Mouse (Mus musculus): Measurements from ENCODE around the gene Clk1. TPM values are rescaled to one million over a fixed set of nuclear protein-coding genes. Genes with fewer than 3 reads are reported as not detected.

Gene Clk1
- polyA plus RNA-seq, 1 experiment: 252 TPM

- 23% methylated on average over 10 of the region's 10 CpGs for WGBS
- no peak overlapping the region for H3K27ac ChIP-seq (ENCODE audit: insufficient read depth, low read length)
- no peaks in the 10 kb centered on the region for H3K27me3 ChIP-seq (ENCODE audit: control insufficient read depth, insufficient read depth, low read length)
- TF ChIP-seq POLR2A (IDR thresholded peaks at IDR 0.05; ENCODE audit: borderline replicate concordance, insufficient read depth, low read length) (no peak), CTCF (IDR thresholded peaks at IDR 0.05; ENCODE audit: borderline replicate concordance, insufficient read depth, low read depth, low read length) (no peak)
- DNase-seq: no peak
- H3K4me3 ChIP-seq (replicated peaks; ENCODE audit: insufficient read depth, low read depth, low read length): peak overlapping the region; percentile 44
- peaks cover 4% of the 10 kb centered on the region; the same call in 1 of the 2 replicates for H3K4me1 ChIP-seq (ENCODE audit: control insufficient read depth, insufficient read depth, low read length)
Measured at GRCm38 (mm10) chr1:58420032-58420431, 3.8 kb downstream of the Clk1 start.

- WGBS: 51% methylated on average over 2 of the region's 2 CpGs
- no peak for TF ChIP-seq CTCF (IDR thresholded peaks at IDR 0.05; ENCODE audit: borderline replicate concordance, insufficient read depth, low read depth, low read length)
- TF ChIP-seq POLR2A (IDR thresholded peaks at IDR 0.05; ENCODE audit: borderline replicate concordance, insufficient read depth, low read length): no peak
- no peak for DNase-seq
Measured at GRCm38 (mm10) chr1:58416048-58416447, 7.8 kb downstream of the Clk1 start.

GRCm38 (mm10) chr1:58415442-58415841 lies 8.4 kb downstream of the Clk1 start:
- no peak; the same call in 1 of the 2 replicates for TF ChIP-seq CTCF (IDR thresholded peaks at IDR 0.05; ENCODE audit: borderline replicate concordance, insufficient read depth, low read depth, low read length)
- no peak for TF ChIP-seq POLR2A (IDR thresholded peaks at IDR 0.05; ENCODE audit: borderline replicate concordance, insufficient read depth, low read length)
- no peak overlapping the region for H3K27ac ChIP-seq (ENCODE audit: insufficient read depth, low read length)
- H3K4me1 ChIP-seq (ENCODE audit: control insufficient read depth, insufficient read depth, low read length): peaks cover 4% of the 10 kb centered on the region; the same call in 1 of the 2 replicates
- DNase-seq: no peak
- H3K4me3 ChIP-seq (replicated peaks; ENCODE audit: insufficient read depth, low read depth, low read length): no peak overlapping the region
- WGBS: 23% methylated on average over 1 of the region's 1 CpGs
- no peaks in the 10 kb centered on the region for H3K27me3 ChIP-seq (ENCODE audit: control insufficient read depth, insufficient read depth, low read length)

More at GRCm38 (mm10) chr1:58416048-58416447, 7.8 kb downstream of the Clk1 start:
- H3K27me3 ChIP-seq (ENCODE audit: control insufficient read depth, insufficient read depth, low read length): no peaks in the 10 kb centered on the region
- no peak overlapping the region for H3K27ac ChIP-seq (ENCODE audit: insufficient read depth, low read length)
- no peak overlapping the region for H3K4me3 ChIP-seq (replicated peaks; ENCODE audit: insufficient read depth, low read depth, low read length)
- H3K4me1 ChIP-seq (ENCODE audit: control insufficient read depth, insufficient read depth, low read length): peaks cover 4% of the 10 kb centered on the region; the same call in 1 of the 2 replicates

GRCm38 (mm10) chr1:58410776-58411175 lies 13.1 kb downstream of the Clk1 start:
- WGBS: 86% methylated on average over 7 of the region's 7 CpGs

GRCm38 (mm10) chr1:58410198-58410588 lies 13.7 kb downstream of the Clk1 start:
- Histone ChIP-seq H3K4me1 (ENCODE audit: control insufficient read depth, insufficient read depth, low read length) (no peaks in the 10 kb centered on the region), H3K4me3 (replicated peaks; ENCODE audit: insufficient read depth, low read depth, low read length) (no peak overlapping the region), H3K27ac (ENCODE audit: insufficient read depth, low read length) (no peak overlapping the region), H3K27me3 (ENCODE audit: control insufficient read depth, insufficient read depth, low read length) (no peaks in the 10 kb centered on the region)
- 75% methylated on average over 3 of the region's 3 CpGs for WGBS
- TF ChIP-seq CTCF (IDR thresholded peaks at IDR 0.05; ENCODE audit: borderline replicate concordance, insufficient read depth, low read depth, low read length): no peak
- TF ChIP-seq POLR2A (IDR thresholded peaks at IDR 0.05; ENCODE audit: borderline replicate concordance, insufficient read depth, low read length): no peak
- DNase-seq: no peak

More at GRCm38 (mm10) chr1:58410776-58411175, 13.1 kb downstream of the Clk1 start:
- no peaks in the 10 kb centered on the region for H3K27me3 ChIP-seq (ENCODE audit: control insufficient read depth, insufficient read depth, low read length)
- DNase-seq: no peak
- H3K4me1 ChIP-seq (ENCODE audit: control insufficient read depth, insufficient read depth, low read length): no peaks in the 10 kb centered on the region; the same call in 1 of the 2 replicates
- TF ChIP-seq POLR2A (IDR thresholded peaks at IDR 0.05; ENCODE audit: borderline replicate concordance, insufficient read depth, low read length) (no peak), CTCF (IDR thresholded peaks at IDR 0.05; ENCODE audit: borderline replicate concordance, insufficient read depth, low read depth, low read length) (no peak)
- H3K4me3 ChIP-seq (replicated peaks; ENCODE audit: insufficient read depth, low read depth, low read length): no peak overlapping the region
- H3K27ac ChIP-seq (ENCODE audit: insufficient read depth, low read length): no peak overlapping the region

GRCm38 (mm10) chr1:58409553-58410197 lies 14.2 kb downstream of the Clk1 start:
- no peaks in the 10 kb centered on the region for H3K27me3 ChIP-seq (ENCODE audit: control insufficient read depth, insufficient read depth, low read length)
- no peak overlapping the region for H3K4me3 ChIP-seq (replicated peaks; ENCODE audit: insufficient read depth, low read depth, low read length)
- H3K4me1 ChIP-seq (ENCODE audit: control insufficient read depth, insufficient read depth, low read length): no peaks in the 10 kb centered on the region
- DNase-seq: no peak
- 76% methylated on average over 5 of the region's 5 CpGs for WGBS
- no peak for TF ChIP-seq POLR2A (IDR thresholded peaks at IDR 0.05; ENCODE audit: borderline replicate concordance, insufficient read depth, low read length)
- TF ChIP-seq CTCF (IDR thresholded peaks at IDR 0.05; ENCODE audit: borderline replicate concordance, insufficient read depth, low read depth, low read length): no peak
- H3K27ac ChIP-seq (ENCODE audit: insufficient read depth, low read length): no peak overlapping the region

GRCm38 (mm10) chr1:58408141-58408540 lies 15.7 kb downstream of the Clk1 start:
- WGBS: 83% methylated on average over 6 of the region's 6 CpGs
- no peaks in the 10 kb centered on the region for H3K27me3 ChIP-seq (ENCODE audit: control insufficient read depth, insufficient read depth, low read length)
- H3K27ac ChIP-seq (ENCODE audit: insufficient read depth, low read length): no peak overlapping the region
- H3K4me1 ChIP-seq (ENCODE audit: control insufficient read depth, insufficient read depth, low read length): no peaks in the 10 kb centered on the region
- DNase-seq: no peak
- H3K4me3 ChIP-seq (replicated peaks; ENCODE audit: insufficient read depth, low read depth, low read length): no peak overlapping the region
- TF ChIP-seq CTCF (IDR thresholded peaks at IDR 0.05; ENCODE audit: borderline replicate concordance, insufficient read depth, low read depth, low read length): no peak
- TF ChIP-seq POLR2A (IDR thresholded peaks at IDR 0.05; ENCODE audit: borderline replicate concordance, insufficient read depth, low read length): no peak

- WGBS: 98% methylated on average over 7 of the region's 7 CpGs
- Histone ChIP-seq H3K27me3 (ENCODE audit: control insufficient read depth, insufficient read depth, low read length) (no peaks in the 10 kb centered on the region), H3K27ac (ENCODE audit: insufficient read depth, low read length) (no peak overlapping the region), H3K4me1 (ENCODE audit: control insufficient read depth, insufficient read depth, low read length) (no peaks in the 10 kb centered on the region), H3K4me3 (replicated peaks; ENCODE audit: insufficient read depth, low read depth, low read length) (no peak overlapping the region)
- no peak for DNase-seq
- no peak for TF ChIP-seq CTCF (IDR thresholded peaks at IDR 0.05; ENCODE audit: borderline replicate concordance, insufficient read depth, low read depth, low read length)
- no peak for TF ChIP-seq POLR2A (IDR thresholded peaks at IDR 0.05; ENCODE audit: borderline replicate concordance, insufficient read depth, low read length)
Measured at GRCm38 (mm10) chr1:58407321-58407720, 16.5 kb downstream of the Clk1 start.
